Mouse (Mus musculus) T-helper 1 cell (primary cell): Measurements from ENCODE around the gene Cox7a2l.

Experiments used
- in situ Hi-C: fragments of 300-600 bp; cut with MboI, MseI; formaldehyde crosslinking; loops from one replicate; pipeline ENCODE4 v1.15.1; 2025; ENCODE audit warnings: high pct_unique_total_duplicates

The Cox7a2l gene

GRCm38 (mm10) chr17:83453587-83453986 is 63.5 kb downstream of the Cox7a2l start:
- in situ Hi-C loops: no loop called here

- in situ Hi-C loops: no loop called here
Observed at GRCm38 (mm10) chr17:83452451-83452850, 64.7 kb downstream of the Cox7a2l start.
